Mouse (Mus musculus) CD4-positive, CD25-positive, alpha-beta regulatory T cell, adult 2 months (primary cell): ENCODE data around the gene H2-Aa.

Experiments used
- DNase-seq: peaks from one replicate; pipeline ENCODE4 v3.0.0-alpha.2; 2012; ENCODE audit warnings: low read depth, low spot score

H2-Aa gene

GRCm38 (mm10) chr17:34300071-34300470 lies 12.4 kb upstream of the H2-Aa start:
- DNase-seq: no peak

- no peak for DNase-seq
Measured at GRCm38 (mm10) chr17:34299356-34299755, 11.7 kb upstream of the H2-Aa start.

- peak; percentile 85 for DNase-seq
Measured at GRCm38 (mm10) chr17:34295891-34296794, 8.5 kb upstream of the H2-Aa start.

GRCm38 (mm10) chr17:34295307-34295706 lies 7.7 kb upstream of the H2-Aa start:
- no peak for DNase-seq

GRCm38 (mm10) chr17:34294249-34294648 lies 6.6 kb upstream of the H2-Aa start:
- no peak for DNase-seq

GRCm38 (mm10) chr17:34293533-34293932 lies 5.9 kb upstream of the H2-Aa start:
- DNase-seq: peak; percentile 40

GRCm38 (mm10) chr17:34292570-34292969 lies 4.9 kb upstream of the H2-Aa start:
- DNase-seq: no peak

- peak; percentile 93 for DNase-seq
Measured at GRCm38 (mm10) chr17:34291609-34292008, 4.0 kb upstream of the H2-Aa start.

GRCm38 (mm10) chr17:34288131-34288530 lies 508 bp upstream of the H2-Aa start:
- no peak for DNase-seq

- no peak for DNase-seq
Measured at GRCm38 (mm10) chr17:34286999-34287398, 624 bp downstream of the H2-Aa start.

- no peak for DNase-seq
Measured at GRCm38 (mm10) chr17:34286501-34286900, 1.1 kb downstream of the H2-Aa start.

GRCm38 (mm10) chr17:34285848-34286247 lies 1.8 kb downstream of the H2-Aa start:
- peak; percentile 81 for DNase-seq

GRCm38 (mm10) chr17:34285371-34285770 lies 2.3 kb downstream of the H2-Aa start:
- DNase-seq: no peak

- no peak for DNase-seq
Measured at GRCm38 (mm10) chr17:34281836-34282235, 5.8 kb downstream of the H2-Aa start.

GRCm38 (mm10) chr17:34280499-34281038 lies 7.1 kb downstream of the H2-Aa start:
- DNase-seq: no peak

- DNase-seq: peak; percentile 37
Measured at GRCm38 (mm10) chr17:34272102-34272501, 15.5 kb downstream of the H2-Aa start.

- no peak for DNase-seq
Measured at GRCm38 (mm10) chr17:34270940-34271339, 16.7 kb downstream of the H2-Aa start.

- DNase-seq: no peak
Measured at GRCm38 (mm10) chr17:34270230-34270629, 17.4 kb downstream of the H2-Aa start.

- DNase-seq: no peak
Measured at GRCm38 (mm10) chr17:34269817-34270216, 17.8 kb downstream of the H2-Aa start.

GRCm38 (mm10) chr17:34268748-34269147 lies 18.9 kb downstream of the H2-Aa start:
- DNase-seq: no peak

- DNase-seq: no peak
Measured at GRCm38 (mm10) chr17:34268262-34268661, 19.4 kb downstream of the H2-Aa start.

GRCm38 (mm10) chr17:34264452-34265351 lies 22.9 kb downstream of the H2-Aa start:
- DNase-seq: peak; percentile 59
